Mouse (Mus musculus) forebrain, embryonic 16.5 days (tissue): Measurements from ENCODE around the gene Nrxn1. TPM values are rescaled to one million over a fixed set of nuclear protein-coding genes. Genes with fewer than 3 reads are reported as not detected.
A peak's percentile ranks its signal among the peaks of the same experiment; 100 is the strongest.
"Not testable (repeated sequence)": the region's sequence is repeated elsewhere in the genome, so short reads cannot be mapped to it uniquely, and the experiment has no call there.

ENCODE experiments used
- ATAC-seq: fragments of 200-750 bp; cut with Nextera tagmentation; 2 replicates; pipeline ENCODE4 v1.8.0; 2017; ENCODE audit warnings: mild to moderate bottlenecking, moderate library complexity
- H3K27ac ChIP-seq: fragments of 300-500 bp; sonication (generic); 2 replicates; pipeline ENCODE4 v1.5.1; 2014; ENCODE audit warnings: low read length, control low read depth
- H3K27me3 ChIP-seq: fragments of 300-500 bp; sonication (generic); replicated peaks from 2 replicates; pipeline ENCODE4 v1.6.1; 2014; ENCODE audit warnings: low read length; ENCODE audit not compliant: control insufficient read depth, insufficient read depth
- H3K36me3 ChIP-seq: fragments of 300-500 bp; sonication (generic); 2 replicates; pipeline ENCODE4 v1.6.1; 2014; ENCODE audit not compliant: control insufficient read depth, insufficient read depth
- H3K4me1 ChIP-seq: fragments of 300-500 bp; sonication (generic); replicated peaks from 2 replicates; pipeline ENCODE4 v1.6.1; 2014; ENCODE audit warnings: low read length; ENCODE audit not compliant: control insufficient read depth, insufficient read depth
- H3K4me2 ChIP-seq: fragments of 300-500 bp; sonication (generic); 2 replicates; pipeline ENCODE4 v1.6.1; 2014; ENCODE audit warnings: mild to moderate bottlenecking, low read length, control low read depth
- H3K4me3 ChIP-seq: fragments of 300-500 bp; sonication (generic); replicated peaks from 2 replicates; pipeline ENCODE4 v1.5.1; 2014; ENCODE audit warnings: mild to moderate bottlenecking, low read length, control low read depth
- H3K9ac ChIP-seq: fragments of 300-500 bp; sonication (generic); replicated peaks from 2 replicates; pipeline ENCODE4 v1.6.1; 2014; ENCODE audit warnings: low read depth, low read length, control low read depth
- H3K9me3 ChIP-seq: fragments of 300-500 bp; sonication (generic); 2 replicates; pipeline ENCODE4 v1.6.1; 2016; ENCODE audit warnings: low read length; ENCODE audit not compliant: control insufficient read depth
- WGBS: fragments of 180-500 bp; shearing (Covaris S2); extraction: QIAGEN DNeasy Blood & Tissue Kit; methylation state at CpG from one replicate; pipeline ENCODE4 v1.1.7; 2014; 5-methylcytosine and 5-hydroxymethylcytosine counted together
- polyA plus RNA-seq: library from polyadenylated mRNA; unstranded; fragments of >200 nt; fragmentation: Nextera tagmentation; extraction: Ambion mirVana; gene quantifications from 2 replicates; pipeline ENCODE4 v1.2.1, GENCODE M21; 2015

Nrxn1 gene
- polyA plus RNA-seq, 1 experiment from 2014 or later: 198 TPM

GRCm38 (mm10) chr17:90544639-90545259 lies 548.1 kb downstream of the Nrxn1 start:
- ATAC-seq: peak; percentile 76

GRCm38 (mm10) chr17:90543986-90544638 lies 548.8 kb downstream of the Nrxn1 start:
- Histone ChIP-seq H3K4me3 (no peak overlapping the region), H3K27ac (no peak overlapping the region), H3K36me3 (no peaks in the 10 kb centered on the region), H3K9ac (no peak overlapping the region), H3K4me1 (peaks cover 12% of the 10 kb centered on the region), H3K9me3 (no peaks in the 10 kb centered on the region), H3K27me3 (no peaks in the 10 kb centered on the region), H3K4me2 (no peak overlapping the region)
- peak; percentile 54 for ATAC-seq
- WGBS: 9% methylated on average over 4 of the region's 4 CpGs

More at GRCm38 (mm10) chr17:90544639-90545259, 548.1 kb downstream of the Nrxn1 start:
- Histone ChIP-seq H3K9me3 (no peaks in the 10 kb centered on the region), H3K4me1 (peaks cover 12% of the 10 kb centered on the region), H3K36me3 (no peaks in the 10 kb centered on the region), H3K4me3 (no peak overlapping the region), H3K27me3 (no peaks in the 10 kb centered on the region), H3K9ac (no peak overlapping the region), H3K4me2 (0 out of 2 replicates have a peak overlapping the region, but pooled peaks have one; percentile 11), H3K27ac (no peak overlapping the region)
- WGBS: 29% methylated on average over 8 of the region's 8 CpGs

- Histone ChIP-seq H3K36me3 (no peaks in the 10 kb centered on the region), H3K9me3 (no peaks in the 10 kb centered on the region), H3K27ac (no peak overlapping the region), H3K4me2 (no peak overlapping the region), H3K4me3 (no peak overlapping the region), H3K9ac (no peak overlapping the region), H3K4me1 (no peaks in the 10 kb centered on the region), H3K27me3 (no peaks in the 10 kb centered on the region)
- WGBS: 87% methylated on average over 2 of the region's 2 CpGs
- no peak for ATAC-seq
Observed at GRCm38 (mm10) chr17:90531443-90531842, 561.4 kb downstream of the Nrxn1 start.

- Histone ChIP-seq H3K9me3 (no peaks in the 10 kb centered on the region), H3K27me3 (no peaks in the 10 kb centered on the region), H3K4me3 (no peak overlapping the region), H3K4me2 (no peak overlapping the region), H3K4me1 (no peaks in the 10 kb centered on the region), H3K27ac (no peak overlapping the region), H3K36me3 (no peaks in the 10 kb centered on the region), H3K9ac (no peak overlapping the region)
- WGBS: 57% methylated on average over 2 of the region's 2 CpGs
- no peak for ATAC-seq
Observed at GRCm38 (mm10) chr17:90506026-90506425, 586.8 kb downstream of the Nrxn1 start.

- not testable (repeated sequence) for H3K27ac ChIP-seq, ATAC-seq, H3K36me3 ChIP-seq, H3K27me3 ChIP-seq, H3K4me1 ChIP-seq, H3K9me3 ChIP-seq, H3K4me3 ChIP-seq, H3K9ac ChIP-seq, H3K4me2 ChIP-seq
- 70% methylated on average over 7 of the region's 7 CpGs for WGBS
Observed at GRCm38 (mm10) chr17:90503999-90504398, 588.9 kb downstream of the Nrxn1 start.

GRCm38 (mm10) chr17:90501023-90501675 lies 591.7 kb downstream of the Nrxn1 start:
- no peaks in the 10 kb centered on the region for H3K36me3 ChIP-seq
- no peak overlapping the region for H3K9ac ChIP-seq
- no peaks in the 10 kb centered on the region for H3K27me3 ChIP-seq
- no peaks in the 10 kb centered on the region for H3K4me1 ChIP-seq
- no peaks in the 10 kb centered on the region for H3K9me3 ChIP-seq
- no peak overlapping the region for H3K4me2 ChIP-seq
- H3K27ac ChIP-seq: no peak overlapping the region
- no peak overlapping the region for H3K4me3 ChIP-seq
- WGBS: 52% methylated on average over 6 of the region's 6 CpGs
- peak; percentile 72 for ATAC-seq

GRCm38 (mm10) chr17:90479531-90480250 lies 613.2 kb downstream of the Nrxn1 start:
- H3K36me3 ChIP-seq: no peaks in the 10 kb centered on the region
- no peaks in the 10 kb centered on the region for H3K4me1 ChIP-seq
- ATAC-seq: no peak

GRCm38 (mm10) chr17:90456748-90457147 lies 636.1 kb downstream of the Nrxn1 start:
- Histone ChIP-seq H3K9me3 (no peaks in the 10 kb centered on the region), H3K27ac (no peak overlapping the region), H3K4me3 (no peak overlapping the region), H3K4me2 (no peak overlapping the region), H3K4me1 (peaks cover 12% of the 10 kb centered on the region), H3K9ac (no peak overlapping the region), H3K27me3 (no peaks in the 10 kb centered on the region), H3K36me3 (no peaks in the 10 kb centered on the region)
- 23% methylated on average over 5 of the region's 5 CpGs for WGBS
- no peak for ATAC-seq

More at GRCm38 (mm10) chr17:90479531-90480250, 613.2 kb downstream of the Nrxn1 start:
- no peaks in the 10 kb centered on the region for H3K9me3 ChIP-seq
- H3K4me2 ChIP-seq: no peak overlapping the region
- no peak overlapping the region for H3K27ac ChIP-seq
- no peaks in the 10 kb centered on the region for H3K27me3 ChIP-seq
- H3K4me3 ChIP-seq: no peak overlapping the region
- H3K9ac ChIP-seq: no peak overlapping the region

GRCm38 (mm10) chr17:90455904-90456303 lies 637.0 kb downstream of the Nrxn1 start:
- Histone ChIP-seq H3K4me3 (peak overlapping the region; percentile 60), H3K9me3 (no peaks in the 10 kb centered on the region), H3K4me1 (peaks cover 17% of the 10 kb centered on the region), H3K36me3 (no peaks in the 10 kb centered on the region), H3K9ac (peak overlapping the region; percentile 42; the same call in 1 of the 2 replicates), H3K27me3 (no peaks in the 10 kb centered on the region), H3K27ac (peak overlapping the region; percentile 85), H3K4me2 (peak overlapping the region; percentile 85)
- ATAC-seq: peak; percentile 69
- 1% methylated on average over 13 of the region's 13 CpGs for WGBS
